Mouse (Mus musculus) kidney, adult 2 months (tissue): ENCODE results near the gene Ctnnbip1. TPM values are rescaled to one million over a fixed set of nuclear protein-coding genes. Genes with fewer than 3 reads are reported as not detected.
A peak's percentile ranks its signal among the peaks of the same experiment; 100 is the strongest.

Source experiments
- DNase-seq: peaks from one replicate; pipeline ENCODE4 v3.0.0; 2021
- H3K27ac ChIP-seq: fragments of 200-500 bp; 2 replicates; pipeline ENCODE4 v1.5.1; 2012; ENCODE audit warnings: low read depth, low read length, control low read depth, inconsistent platforms; ENCODE audit not compliant: insufficient read depth
- H3K27me3 ChIP-seq: fragments of 200-500 bp; replicated peaks from 2 replicates; pipeline ENCODE4 v1.6.1; 2012; ENCODE audit warnings: mild to moderate bottlenecking, moderate library complexity, low read length, inconsistent platforms; ENCODE audit not compliant: control insufficient read depth, insufficient read depth
- H3K36me3 ChIP-seq: fragments of 200-500 bp; 2 replicates; pipeline ENCODE4 v1.6.1; 2012; ENCODE audit warnings: mild to moderate bottlenecking, moderate library complexity, low read length, inconsistent platforms; ENCODE audit not compliant: control insufficient read depth, insufficient read depth
- H3K4me1 ChIP-seq: fragments of 200-500 bp; 2 replicates; pipeline ENCODE4 v1.6.1; 2011; ENCODE audit warnings: low read length; ENCODE audit not compliant: control insufficient read depth, insufficient read depth
- H3K4me3 ChIP-seq: fragments of 200-500 bp; 2 replicates; pipeline ENCODE4 v1.5.1; 2011; ENCODE audit warnings: mild to moderate bottlenecking, low read depth, low read length, control low read depth; ENCODE audit not compliant: insufficient read depth
- CTCF ChIP-seq: fragments of 200-500 bp; conservative IDR thresholded peaks from 2 replicates; pipeline ENCODE4 v1.5.1; 2011; ENCODE audit warnings: low read depth, mild to moderate bottlenecking, control low read depth, low read length, moderate library complexity, mixed read lengths; ENCODE audit not compliant: insufficient read depth, insufficient read length
- POLR2A ChIP-seq: fragments of 200-500 bp; IDR thresholded peaks from one replicate; pipeline ENCODE4 v1.6.1; 2011; ENCODE audit warnings: low read depth, low read length, control low read depth
- WGBS: fragments of 180-500 bp; shearing (Covaris S2); methylation state at CpG from one replicate; pipeline ENCODE4 v1.1.7; 2018; 5-methylcytosine and 5-hydroxymethylcytosine counted together
- polyA plus RNA-seq: library from polyadenylated mRNA; depleted of rRNA; stranded (reverse); fragments of >200 nt; gene quantifications from 2 replicates; pipeline ENCODE4 v1.2.3, GENCODE M21; 2012

The Ctnnbip1 gene
- polyA plus RNA-seq, 1 experiment = 24.4 TPM

DNA sequence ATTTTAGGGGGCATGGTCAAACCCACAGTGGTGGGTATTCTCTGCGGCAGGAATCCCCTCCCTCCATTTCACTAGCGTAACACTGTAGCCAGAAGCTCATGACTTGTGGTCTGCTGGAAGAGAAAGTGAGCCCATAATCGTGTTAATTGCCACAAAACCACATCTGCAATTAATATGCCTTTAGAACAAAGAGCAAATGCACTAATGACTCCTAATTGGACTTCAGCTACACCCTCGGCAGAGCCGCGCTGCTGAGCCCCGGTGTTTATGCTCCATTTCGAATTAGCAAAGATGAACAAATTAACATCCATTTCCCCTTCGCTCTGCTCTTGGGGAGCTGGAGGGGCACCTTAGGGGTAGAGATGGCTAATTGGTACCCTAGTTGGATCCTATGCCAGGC lies 58.0 kb downstream of the Ctnnbip1 start:
- H3K4me1 ChIP-seq = peaks cover 14% of the 10 kb centered on the region; the same call in 1 of the 2 replicates
- no peaks in the 10 kb centered on the region for H3K27me3 ChIP-seq
- no peak for TF ChIP-seq POLR2A
- TF ChIP-seq CTCF = no peak
- no peak overlapping the region for H3K27ac ChIP-seq
- no peak for DNase-seq
- H3K4me3 ChIP-seq = no peak overlapping the region
- WGBS = 90% methylated on average over 9 of the region's 9 CpGs
- no peaks in the 10 kb centered on the region for H3K36me3 ChIP-seq

DNA sequence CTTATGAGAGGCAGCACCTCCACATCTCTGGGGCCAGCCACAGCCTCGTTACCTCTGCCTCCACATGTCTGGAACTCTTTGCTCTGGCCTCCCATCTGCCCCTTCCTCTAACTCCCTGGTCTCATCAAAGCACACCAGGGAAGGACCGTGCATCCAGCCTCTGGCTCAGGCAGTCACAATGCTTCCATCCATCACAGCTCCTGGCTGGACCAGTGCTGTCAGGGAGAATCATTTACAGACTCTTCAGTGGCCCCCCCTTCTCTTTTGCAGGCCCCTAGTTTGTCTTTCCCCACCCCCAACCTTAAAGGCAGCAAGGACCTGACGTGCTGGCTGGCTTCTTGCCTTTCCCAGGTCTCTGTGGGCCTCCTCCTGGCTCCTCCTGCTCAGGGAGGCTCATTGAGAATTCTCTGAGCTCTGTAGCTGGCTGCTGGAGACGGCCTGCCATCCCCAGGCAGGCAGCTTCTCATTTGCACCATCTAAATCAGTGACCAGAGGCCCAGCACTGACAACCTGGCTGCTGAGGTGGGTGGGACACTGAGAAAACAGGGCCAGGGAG lies 59.0 kb downstream of the Ctnnbip1 start:
- no peaks in the 10 kb centered on the region for H3K36me3 ChIP-seq
- no peak for DNase-seq
- no peak overlapping the region for H3K27ac ChIP-seq
- H3K4me1 ChIP-seq = 0 out of 2 replicates have a peak, but pooled peaks cover 6% of the 10 kb centered on the region
- 51% methylated on average over 4 of the region's 4 CpGs for WGBS
- H3K27me3 ChIP-seq = no peaks in the 10 kb centered on the region
- H3K4me3 ChIP-seq = no peak overlapping the region
- no peak for TF ChIP-seq POLR2A
- TF ChIP-seq CTCF = no peak

DNA sequence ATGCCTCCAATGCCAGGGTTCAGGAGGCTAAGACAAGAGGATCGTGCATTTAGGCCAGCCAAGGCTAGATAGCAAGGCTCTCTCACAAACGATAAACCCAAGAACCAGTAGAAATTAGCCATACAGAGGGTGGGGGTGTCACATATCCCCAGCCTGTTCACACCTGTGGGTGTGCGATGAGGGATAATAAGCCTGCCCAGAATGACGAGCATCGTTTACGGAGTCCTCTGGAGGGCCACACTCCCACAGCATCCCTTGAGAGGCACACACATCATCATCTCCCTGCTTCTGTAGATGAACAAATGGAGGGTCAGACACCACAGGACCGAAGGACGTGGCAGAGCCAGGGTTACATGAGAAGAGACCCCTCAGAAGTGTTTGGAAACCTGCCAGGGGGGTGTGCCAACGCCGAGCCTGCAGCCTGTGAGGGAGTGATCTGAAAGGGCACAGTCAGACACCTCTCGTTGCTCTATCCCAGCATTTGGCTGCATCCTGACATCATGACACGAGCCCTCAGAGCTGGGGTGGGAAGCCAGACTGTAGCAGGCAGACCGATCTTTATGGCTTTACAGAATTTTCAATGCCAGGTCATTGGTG lies 60.1 kb downstream of the Ctnnbip1 start:
- Histone ChIP-seq H3K36me3 (no peaks in the 10 kb centered on the region), H3K27me3 (no peaks in the 10 kb centered on the region), H3K4me3 (no peak overlapping the region), H3K4me1 (0 out of 2 replicates have a peak, but pooled peaks cover under 1% of the 10 kb centered on the region), H3K27ac (no peak overlapping the region)
- DNase-seq = no peak
- TF ChIP-seq POLR2A (no peak), CTCF (no peak)
- WGBS = 58% methylated on average over 13 of the region's 13 CpGs

DNA sequence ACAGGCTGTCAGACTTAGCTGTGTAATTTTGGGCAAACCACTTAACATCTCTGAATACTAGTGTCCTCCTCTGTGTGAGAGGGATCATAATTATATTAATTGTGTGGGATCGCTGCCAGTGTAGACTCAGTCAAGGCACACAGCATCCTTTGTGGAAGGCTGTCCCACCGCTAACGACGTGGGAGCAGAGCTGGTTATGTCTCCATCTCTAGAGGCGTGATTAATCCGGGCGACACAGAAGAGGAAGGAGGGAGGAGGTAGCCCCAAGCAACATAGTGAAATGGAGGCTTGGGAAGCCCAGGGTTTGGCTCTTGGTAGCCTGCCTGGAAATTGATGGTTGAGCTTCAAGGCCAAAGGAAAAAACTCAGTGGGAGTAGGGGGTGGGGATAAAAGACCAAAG lies 60.8 kb downstream of the Ctnnbip1 start:
- no peak overlapping the region for H3K4me3 ChIP-seq
- DNase-seq = no peak
- H3K27me3 ChIP-seq = no peaks in the 10 kb centered on the region
- TF ChIP-seq CTCF (no peak), POLR2A (no peak)
- H3K27ac ChIP-seq = no peak overlapping the region
- WGBS = 54% methylated on average over 7 of the region's 7 CpGs
- no peaks in the 10 kb centered on the region for H3K36me3 ChIP-seq
- H3K4me1 ChIP-seq = no peaks in the 10 kb centered on the region

DNA sequence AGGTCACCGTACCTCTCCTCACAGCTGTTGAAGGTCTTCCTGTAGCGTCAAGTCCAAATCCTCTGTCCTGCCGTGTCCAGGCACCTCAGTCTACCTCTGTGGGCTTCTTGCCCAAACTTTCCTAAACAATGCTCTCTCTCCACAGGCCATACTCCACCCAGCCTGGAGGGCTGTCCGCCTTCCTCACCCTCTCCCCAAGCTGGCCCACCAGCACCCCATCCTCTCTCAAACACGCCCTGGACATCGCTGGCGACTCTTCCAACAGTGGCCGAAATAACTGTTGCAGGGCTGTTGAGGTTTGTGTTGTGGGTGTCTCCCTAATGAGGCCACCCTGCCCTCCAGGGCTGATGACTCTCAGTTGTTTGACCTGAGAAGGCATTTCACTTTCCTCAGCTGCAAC lies 67.2 kb downstream of the Ctnnbip1 start:
- TF ChIP-seq CTCF (no peak), POLR2A (no peak)
- no peak for DNase-seq
- 85% methylated on average over 8 of the region's 8 CpGs for WGBS
- Histone ChIP-seq H3K27ac (no peak overlapping the region), H3K27me3 (no peaks in the 10 kb centered on the region), H3K4me1 (no peaks in the 10 kb centered on the region), H3K4me3 (no peak overlapping the region), H3K36me3 (no peaks in the 10 kb centered on the region)

DNA sequence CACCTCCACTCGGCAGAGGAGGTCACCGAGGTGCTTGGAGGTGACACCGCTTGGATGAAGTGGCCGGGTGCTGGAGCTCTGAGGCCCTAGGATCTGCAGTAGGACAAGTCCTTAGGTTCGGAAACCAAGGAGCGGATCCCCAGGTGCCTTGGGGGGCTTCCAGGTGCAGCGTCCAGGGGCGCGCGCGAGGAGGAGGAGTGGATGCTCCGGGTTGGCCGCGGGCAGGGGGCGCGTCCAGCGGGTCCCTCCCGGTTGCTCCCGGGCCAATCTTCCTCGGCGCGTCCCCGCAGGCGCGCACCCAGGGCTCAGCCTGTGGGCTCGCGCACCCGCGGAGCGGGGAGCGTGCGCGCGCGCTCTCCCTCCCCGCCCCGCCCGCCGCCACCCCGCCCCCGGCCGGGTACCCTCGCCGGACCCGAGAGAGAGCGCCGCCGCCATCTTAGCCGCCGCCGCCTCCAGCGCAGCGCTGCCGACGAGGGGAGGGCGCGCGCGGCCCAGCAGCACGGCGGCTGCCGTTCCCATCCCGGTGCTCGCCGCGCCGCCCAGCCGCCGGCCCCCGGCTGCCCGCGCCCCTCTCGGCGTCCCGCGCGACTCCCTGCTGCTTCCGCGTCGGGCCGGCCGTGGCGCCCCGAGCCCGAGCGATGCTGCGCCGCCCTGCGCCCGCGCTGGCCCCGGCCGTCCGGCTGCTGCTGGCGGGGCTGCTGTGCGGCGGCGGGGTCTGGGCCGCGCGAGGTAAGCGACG lies 68.2 kb downstream of the Ctnnbip1 start, which contains the start of gene Clstn1:
Clstn1 (plus strand) TSS at position 425 of the 739 bp plus-strand sequence.
- 6% methylated on average over 92 of the region's 103 CpGs for WGBS
- no peak within 1 kb of the TSS for H3K27ac ChIP-seq
- H3K27me3 ChIP-seq = no peaks in the 10 kb centered on the region
- no peaks in the 10 kb centered on the region for H3K36me3 ChIP-seq
- peak; percentile 52 for DNase-seq
- H3K4me3 ChIP-seq = peak within 1 kb of the TSS; percentile 90
- no peak for TF ChIP-seq CTCF
- no peak for TF ChIP-seq POLR2A
- no peaks in the 10 kb centered on the region for H3K4me1 ChIP-seq
